ENCODE assay signal across 16 mouse cellular contexts in genomic region chr10:8615452-8616025, GRCm38 (mm10).
A peak's percentile ranks its signal among the peaks of the same experiment; 100 is the strongest.
DNase-seq lines count a peak whose midpoint lies in the region; ATAC-seq and TF ChIP-seq lines count a peak whose summit lies in the region.
"Had no signal": no experiment of that assay in that cellular context is flagged by ENCODE, and none has a peak within 500 bp of the region (broad histone marks: within the 10 kb centered on the region; RNA-seq: fewer than 3 reads in every experiment).

No protein-coding gene starts in this region.

- H3K4me2 ChIP-seq in forebrain, embryonic 15.5 days (replicated peaks), result no peak overlapping the region
- H3K4me2 ChIP-seq in forebrain, embryonic 12.5 days, result no peak overlapping the region
- H3K4me2 ChIP-seq in embryonic facial prominence, embryonic 13.5 days, result no peak overlapping the region
- no peak overlapping the region for H3K4me2 ChIP-seq in limb, embryonic 14.5 days (replicated peaks; ENCODE audit: low read depth, low read length, severe bottlenecking)
- H3K4me2 ChIP-seq: heart, embryonic 12.5 days; hindbrain, embryonic 15.5 days had no signal

- H3K4me1 ChIP-seq in forebrain, embryonic 15.5 days, result no peaks in the 10 kb centered on the region
- H3K4me1 ChIP-seq in forebrain, embryonic 12.5 days, result no peaks in the 10 kb centered on the region
- H3K4me1 ChIP-seq in embryonic facial prominence, embryonic 13.5 days, result no peaks in the 10 kb centered on the region
- no peaks in the 10 kb centered on the region for H3K4me1 ChIP-seq in limb, embryonic 14.5 days (ENCODE audit: control insufficient read depth, insufficient read depth, low read length)
- H3K4me1 ChIP-seq: heart, embryonic 12.5 days; hindbrain, embryonic 15.5 days had no signal

- no peak for TF ChIP-seq CTCF in brain, embryonic 14.5 days (IDR thresholded peaks at IDR 0.05; ENCODE audit: borderline replicate concordance, extremely low read depth, insufficient read depth, insufficient read length)
- TF ChIP-seq CTCF in layer of hippocampus, adult 2 months (conservative IDR thresholded peaks at IDR 0.05), result no peak

- no peak for TF ChIP-seq POLR2A in brain, embryonic 14.5 days (IDR thresholded peaks at IDR 0.05; ENCODE audit: borderline replicate concordance, extremely low read depth, insufficient read depth, insufficient read length, poor library complexity, severe bottlenecking)
- no peak for TF ChIP-seq POLR2A in limb, embryonic 14.5 days (IDR thresholded peaks at IDR 0.05; ENCODE audit: borderline replicate concordance, extremely low read depth, insufficient read depth, insufficient read length)

- H3K9me3 ChIP-seq in forebrain, embryonic 15.5 days, result no peaks in the 10 kb centered on the region
- no peaks in the 10 kb centered on the region for H3K9me3 ChIP-seq in forebrain, embryonic 12.5 days
- H3K9me3 ChIP-seq in embryonic facial prominence, embryonic 13.5 days, result no peaks in the 10 kb centered on the region
- H3K9me3 ChIP-seq in limb, embryonic 14.5 days (ENCODE audit: control insufficient read depth, low read length), result no peaks in the 10 kb centered on the region
- H3K9me3 ChIP-seq: heart, embryonic 12.5 days; hindbrain, embryonic 15.5 days had no signal

- no peak overlapping the region for H3K4me3 ChIP-seq in forebrain, embryonic 15.5 days
- H3K4me3 ChIP-seq in forebrain, embryonic 12.5 days (replicated peaks), result no peak overlapping the region
- no peak overlapping the region for H3K4me3 ChIP-seq in embryonic facial prominence, embryonic 13.5 days
- no peak overlapping the region for H3K4me3 ChIP-seq in limb, embryonic 14.5 days (replicated peaks; ENCODE audit: low read length)
- no peak overlapping the region for H3K4me3 ChIP-seq in layer of hippocampus, adult 2 months
- H3K4me3 ChIP-seq: heart, embryonic 12.5 days; hindbrain, embryonic 15.5 days had no signal

- H3K36me3 ChIP-seq in forebrain, embryonic 15.5 days, result no peaks in the 10 kb centered on the region
- no peaks in the 10 kb centered on the region for H3K36me3 ChIP-seq in forebrain, embryonic 12.5 days (replicated peaks)
- no peaks in the 10 kb centered on the region for H3K36me3 ChIP-seq in embryonic facial prominence, embryonic 13.5 days
- no peaks in the 10 kb centered on the region for H3K36me3 ChIP-seq in limb, embryonic 14.5 days (ENCODE audit: control insufficient read depth, insufficient read depth, low read length)
- H3K36me3 ChIP-seq: heart, embryonic 12.5 days; hindbrain, embryonic 15.5 days had no signal

- WGBS in forebrain, embryonic 15.5 days, result 56% methylated on average over 4 of the region's 4 CpGs
- 83% methylated on average over 4 of the region's 4 CpGs for WGBS in forebrain, embryonic 12.5 days
- WGBS in embryonic facial prominence, embryonic 13.5 days, result 34% methylated on average over 4 of the region's 4 CpGs
- 55% methylated on average over 4 of the region's 4 CpGs for WGBS in limb, embryonic 14.5 days

- H3K9ac ChIP-seq in forebrain, embryonic 15.5 days (replicated peaks), result no peak overlapping the region
- H3K9ac ChIP-seq in forebrain, embryonic 12.5 days, result no peak overlapping the region
- no peak overlapping the region for H3K9ac ChIP-seq in embryonic facial prominence, embryonic 13.5 days
- H3K9ac ChIP-seq in limb, embryonic 14.5 days (ENCODE audit: low read depth, low read length, severe bottlenecking), result no peak overlapping the region
- H3K9ac ChIP-seq: heart, embryonic 12.5 days; hindbrain, embryonic 15.5 days had no signal

- H3K27me3 ChIP-seq in forebrain, embryonic 15.5 days, result no peaks in the 10 kb centered on the region
- H3K27me3 ChIP-seq in forebrain, embryonic 12.5 days, result no peaks in the 10 kb centered on the region
- no peaks in the 10 kb centered on the region for H3K27me3 ChIP-seq in embryonic facial prominence, embryonic 13.5 days
- H3K27me3 ChIP-seq in limb, embryonic 14.5 days (ENCODE audit: control insufficient read depth, insufficient read depth, low read length), result no peaks in the 10 kb centered on the region
- H3K27me3 ChIP-seq: heart, embryonic 12.5 days; hindbrain, embryonic 15.5 days had no signal

- DNase-seq in brain, embryonic 14.5 days (ENCODE audit: low read depth), result peak; percentile 71
- DNase-seq in limb, embryonic 14.5 days (ENCODE audit: low spot score), result peak; percentile 60
- no peak for DNase-seq in layer of hippocampus, adult 2 months (ENCODE audit: low spot score in 2 of 2)
- DNase-seq: adrenal gland, adult 2 months; adrenal gland, postnatal 25 days; cerebellum, adult 2 months; cerebellum, postnatal 10 days; embryo, embryonic 11 days; gastrocnemius, postnatal 14 days; kidney, adult 11 months; kidney, adult 9 months had no signal

- ATAC-seq in forebrain, embryonic 15.5 days (replicated peaks), result peak; percentile 83
- ATAC-seq in forebrain, embryonic 12.5 days (ENCODE audit: low FRiP score), result no peak
- ATAC-seq in embryonic facial prominence, embryonic 13.5 days (ENCODE audit: insufficient number of reproducible peaks, insufficient read depth, low FRiP score, low TSS enrichment, low read depth), result 0 out of 2 replicates have a peak, but pooled peaks have one; percentile 6
- ATAC-seq in limb, embryonic 14.5 days (ENCODE audit: low FRiP score, low read depth), result 0 out of 2 replicates have a peak, but pooled peaks have one; percentile 47

- no peak overlapping the region for H3K27ac ChIP-seq in forebrain, embryonic 15.5 days (replicated peaks)
- no peak overlapping the region for H3K27ac ChIP-seq in forebrain, embryonic 12.5 days
- H3K27ac ChIP-seq in embryonic facial prominence, embryonic 13.5 days, result no peak overlapping the region
- H3K27ac ChIP-seq in limb, embryonic 14.5 days (replicated peaks; ENCODE audit: low read depth, low read length), result no peak overlapping the region
- no peak overlapping the region for H3K27ac ChIP-seq in layer of hippocampus, adult 2 months
- H3K27ac ChIP-seq: hindbrain, embryonic 15.5 days had no signal

Comparison
In these comparisons a context has a peak if more than half of its experiments do, and no peak if none do; other contexts are left out.
1. DNase-seq: peak in brain, embryonic 14.5 days (single experiment) and limb, embryonic 14.5 days (single experiment); none in layer of hippocampus, adult 2 months (0 of 2).